Mouse (Mus musculus) heart, postnatal 0 days (tissue): ENCODE measurements around the gene Kif5a. TPM values are rescaled to one million over a fixed set of nuclear protein-coding genes. Genes with fewer than 3 reads are reported as not detected.
A peak's percentile ranks its signal among the peaks of the same experiment; 100 is the strongest.
"Not testable (repeated sequence)": the region's sequence is repeated elsewhere in the genome, so short reads cannot be mapped to it uniquely, and the experiment has no call there.

Experiments used
- ATAC-seq: fragments of 200-750 bp; cut with Nextera tagmentation; 2 replicates; pipeline ENCODE4 v1.8.0; 2017; ENCODE audit warnings: low read depth, moderate number of reproducible peaks, moderate library complexity; ENCODE audit not compliant: insufficient read depth
- DNase-seq: peaks from one replicate; pipeline ENCODE4 v3.0.0-alpha.2; 2016; ENCODE audit warnings: low spot score
- H3K27ac ChIP-seq: fragments of 300-500 bp; sonication (generic); 2 replicates; pipeline ENCODE4 v1.5.1; 2014; ENCODE audit warnings: low read depth, mild to moderate bottlenecking
- H3K27me3 ChIP-seq: fragments of 300-500 bp; sonication (generic); 2 replicates; pipeline ENCODE4 v1.6.1; 2014; ENCODE audit warnings: low read length, mixed read lengths; ENCODE audit not compliant: control insufficient read depth, insufficient read depth
- H3K36me3 ChIP-seq: fragments of 300-500 bp; sonication (generic); replicated peaks from 2 replicates; pipeline ENCODE4 v1.6.1; 2014; ENCODE audit warnings: low read length, mixed read lengths; ENCODE audit not compliant: control insufficient read depth, insufficient read depth
- H3K4me1 ChIP-seq: fragments of 300-500 bp; sonication (generic); 2 replicates; pipeline ENCODE4 v1.6.1; 2014; ENCODE audit warnings: antibody characterized with exemption; ENCODE audit not compliant: control insufficient read depth, insufficient read depth
- H3K4me2 ChIP-seq: fragments of 300-500 bp; sonication (generic); 2 replicates; pipeline ENCODE4 v1.6.1; 2014; ENCODE audit warnings: low read depth, mild to moderate bottlenecking, low read length, moderate library complexity
- H3K4me3 ChIP-seq: fragments of 300-500 bp; sonication (generic); 2 replicates; pipeline ENCODE4 v1.5.1; 2014; ENCODE audit warnings: low read depth, low read length
- H3K9ac ChIP-seq: fragments of 300-500 bp; sonication (generic); replicated peaks from 2 replicates; pipeline ENCODE4 v1.6.1; 2014; ENCODE audit warnings: low read depth, low read length, mixed read lengths
- H3K9me3 ChIP-seq: fragments of 300-500 bp; sonication (generic); replicated peaks from 2 replicates; pipeline ENCODE4 v1.6.1; 2016; ENCODE audit warnings: low read length; ENCODE audit not compliant: control insufficient read depth
- CTCF ChIP-seq: IDR thresholded peaks from 2 replicates; pipeline ENCODE4 v1.5.1; 2016; ENCODE audit warnings: antibody characterized with exemption, control low read depth, low read depth
- EP300 ChIP-seq: IDR thresholded peaks from 2 replicates; pipeline ENCODE4 v1.6.1; 2016; ENCODE audit warnings: antibody characterized with exemption, low read depth
- WGBS: fragments of 180-500 bp; shearing (Covaris S2); extraction: QIAGEN DNeasy Blood & Tissue Kit; methylation state at CpG from one replicate; pipeline ENCODE4 v1.1.7; 2014; 5-methylcytosine and 5-hydroxymethylcytosine counted together
- polyA plus RNA-seq: library from polyadenylated mRNA; unstranded; fragments of >200 nt; fragmentation: Nextera tagmentation; extraction: Ambion mirVana; gene quantifications from 2 replicates; pipeline ENCODE4 v1.2.1, GENCODE M21; 2015
- total RNA-seq: library from RNA; depleted of rRNA; stranded (reverse); fragments of >200 nt; gene quantifications from 2 replicates; pipeline ENCODE4 v1.2.3, GENCODE M21; 2014; ENCODE audit warnings: low replicate concordance

Gene Kif5a
- total and polyA plus RNA-seq, 2 experiments from 2014 or later, result 0.11 to 0.27 TPM

- WGBS, result under 1% methylated on average over 42 of the region's 47 CpGs
- Histone ChIP-seq H3K4me2 (peak within 1 kb of the TSS; percentile 99), H3K9me3 (no peaks in the 10 kb centered on the region), H3K4me3 (peak within 1 kb of the TSS; percentile 98), H3K27ac (peak within 1 kb of the TSS; percentile 94), H3K4me1 (peaks cover 14% of the 10 kb centered on the region), H3K36me3 (peaks cover 21% of the 10 kb centered on the region), H3K27me3 (no peaks in the 10 kb centered on the region), H3K9ac (peak within 1 kb of the TSS; percentile 86)
- TF ChIP-seq CTCF (no peak), EP300 (no peak)
- DNase-seq, result peak; percentile 45
- ATAC-seq, result peak; percentile 52
Observed at GRCm38 (mm10) chr10:127195328-127196129, 67.6 kb downstream of the Kif5a start, which contains the start of gene Dtx3. TSS of gene Dtx3 (minus strand) at chr10:127195728.

- no peaks in the 10 kb centered on the region for H3K27me3 ChIP-seq
- H3K36me3 ChIP-seq, result peaks cover 18% of the 10 kb centered on the region
- peak overlapping the region; percentile 94 for H3K27ac ChIP-seq
- H3K4me3 ChIP-seq, result peak overlapping the region; percentile 98
- ATAC-seq (peak; percentile 42), DNase-seq (peak; percentile 43)
- H3K9ac ChIP-seq, result peak overlapping the region; percentile 86
- no peaks in the 10 kb centered on the region for H3K9me3 ChIP-seq
- TF ChIP-seq CTCF (no peak), EP300 (no peak)
- peak overlapping the region; percentile 99 for H3K4me2 ChIP-seq
- H3K4me1 ChIP-seq, result peaks cover 14% of the 10 kb centered on the region
- 14% methylated on average over 22 of the region's 22 CpGs for WGBS
Observed at GRCm38 (mm10) chr10:127194428-127195327, 68.5 kb downstream of the Kif5a start.

DNA sequence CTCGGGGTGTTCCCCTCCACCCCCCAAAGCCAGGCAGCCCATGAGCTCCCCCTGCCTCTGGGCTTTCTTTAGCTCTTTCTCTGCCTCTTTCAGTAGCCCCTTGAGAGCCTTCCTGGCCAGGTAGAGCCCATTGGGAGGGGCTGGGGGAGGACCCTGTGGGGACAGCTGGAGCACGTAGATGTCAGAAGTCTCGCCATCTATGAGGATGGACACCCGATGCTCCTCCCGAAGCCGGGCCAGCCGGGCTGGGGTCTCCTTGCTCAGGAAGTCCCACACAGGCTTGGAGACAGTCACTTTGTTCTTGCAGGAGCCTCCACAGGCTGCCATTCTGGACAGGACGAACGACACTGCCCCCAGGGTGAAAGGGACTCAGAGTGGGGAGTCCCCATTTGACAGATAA is 70.1 kb downstream of the Kif5a start:
- ATAC-seq, result no peak
- Histone ChIP-seq H3K9ac (no peak overlapping the region), H3K9me3 (no peaks in the 10 kb centered on the region), H3K27me3 (peaks cover 5% of the 10 kb centered on the region), H3K4me3 (no peak overlapping the region), H3K4me2 (no peak overlapping the region), H3K27ac (no peak overlapping the region), H3K4me1 (peaks cover 22% of the 10 kb centered on the region), H3K36me3 (peaks cover 3% of the 10 kb centered on the region; the same call in 1 of the 2 replicates)
- WGBS, result 90% methylated on average over 9 of the region's 9 CpGs
- TF ChIP-seq CTCF (no peak), EP300 (no peak)
- DNase-seq, result no peak

- not testable (repeated sequence) for H3K27ac ChIP-seq, ATAC-seq, H3K27me3 ChIP-seq, DNase-seq, H3K9ac ChIP-seq, H3K4me2 ChIP-seq, H3K4me3 ChIP-seq, H3K36me3 ChIP-seq, H3K9me3 ChIP-seq
- peaks cover 22% of the 10 kb centered on the region for H3K4me1 ChIP-seq
- 57% methylated on average over 1 of the region's 1 CpGs for WGBS
Observed at GRCm38 (mm10) chr10:127192057-127192328, 71.2 kb downstream of the Kif5a start.

GRCm38 (mm10) chr10:127191191-127192056 is 71.7 kb downstream of the Kif5a start:
- DNase-seq (no peak), ATAC-seq (no peak)
- H3K9me3 ChIP-seq, result no peaks in the 10 kb centered on the region
- H3K27ac ChIP-seq, result peak overlapping the region; percentile 28
- no peak overlapping the region for H3K4me3 ChIP-seq
- no peaks in the 10 kb centered on the region for H3K36me3 ChIP-seq
- peaks cover 20% of the 10 kb centered on the region for H3K4me1 ChIP-seq
- peaks cover 6% of the 10 kb centered on the region for H3K27me3 ChIP-seq
- no peak for TF ChIP-seq EP300
- TF ChIP-seq CTCF, result no peak
- no peak overlapping the region for H3K9ac ChIP-seq
- 59% methylated on average over 19 of the region's 19 CpGs for WGBS
- H3K4me2 ChIP-seq, result no peak overlapping the region
